Mouse (Mus musculus) adrenal gland, adult (tissue): ENCODE data around the gene 1700010B08Rik.

Experiments used
- DNase-seq, 2 experiments: peaks; one replicate each; pipeline ENCODE4 v3.0.0; 2022 to 2023; ENCODE audit warnings: low spot score in 1 of 2; ENCODE audit not compliant: inconsistent age in 2 of 2

Gene 1700010B08Rik

GRCm38 (mm10) chr2:173767959-173768595, 48.9 kb downstream of the 1700010B08Rik start:
- no peak for DNase-seq

GRCm38 (mm10) chr2:173769183-173769582, 50.0 kb downstream of the 1700010B08Rik start:
- no peak for DNase-seq

GRCm38 (mm10) chr2:173770620-173771019, 51.4 kb downstream of the 1700010B08Rik start:
- no peak for DNase-seq
